Mouse (Mus musculus) kidney, adult 18-20 months (tissue): ENCODE measurements around the gene Neurod4.
"Not testable (repeated sequence)": the region's sequence is repeated elsewhere in the genome, so short reads cannot be mapped to it uniquely, and the experiment has no call there.

Experiments used
- DNase-seq: peaks from one replicate; pipeline ENCODE4 v3.0.0; 2021

The Neurod4 gene

GRCm38 (mm10) chr10:130280066-130280465 lies at the start of gene Neurod4:
Gene Neurod4, minus strand, starts transcription at chr10:130280240.
- no peak for DNase-seq

GRCm38 (mm10) chr10:130324243-130324642 lies 44.2 kb upstream of the Neurod4 start:
- DNase-seq, result no peak

- DNase-seq, result no peak
These were observed 42.6 kb upstream of the Neurod4 start, which contains the start of gene Tespa1 for GRCm38 (mm10) chr10:130322637-130323036. Gene Tespa1, plus strand, starts transcription at chr10:130322870.

- no peak for DNase-seq
These were observed 42.0 kb upstream of the Neurod4 start for GRCm38 (mm10) chr10:130322062-130322461.

- DNase-seq, result no peak
These were observed 40.7 kb upstream of the Neurod4 start for GRCm38 (mm10) chr10:130320715-130321114.

- DNase-seq, result no peak
These were observed 38.7 kb upstream of the Neurod4 start for GRCm38 (mm10) chr10:130318720-130319119.

- DNase-seq, result no peak
These were observed 35.8 kb upstream of the Neurod4 start for GRCm38 (mm10) chr10:130315846-130316245.

- DNase-seq, result no peak
These were observed 34.2 kb upstream of the Neurod4 start for GRCm38 (mm10) chr10:130314110-130314829.

GRCm38 (mm10) chr10:130313531-130313930 lies 33.5 kb upstream of the Neurod4 start:
- DNase-seq, result no peak

GRCm38 (mm10) chr10:130311534-130312227 lies 31.6 kb upstream of the Neurod4 start:
- no peak for DNase-seq

GRCm38 (mm10) chr10:130304138-130304537 lies 24.1 kb upstream of the Neurod4 start:
- not testable (repeated sequence) for DNase-seq

GRCm38 (mm10) chr10:130298748-130299147 lies 18.7 kb upstream of the Neurod4 start:
- DNase-seq, result not testable (repeated sequence)

GRCm38 (mm10) chr10:130293741-130294408 lies 13.8 kb upstream of the Neurod4 start:
- no peak for DNase-seq

GRCm38 (mm10) chr10:130288007-130288406 lies 8.0 kb upstream of the Neurod4 start:
- no peak for DNase-seq

GRCm38 (mm10) chr10:130287201-130287600 lies 7.2 kb upstream of the Neurod4 start:
- DNase-seq, result no peak

GRCm38 (mm10) chr10:130281982-130282449 lies 2.0 kb upstream of the Neurod4 start:
- DNase-seq, result no peak

GRCm38 (mm10) chr10:130276496-130276895 lies 3.5 kb downstream of the Neurod4 start:
- DNase-seq, result no peak

GRCm38 (mm10) chr10:130275759-130276158 lies 4.3 kb downstream of the Neurod4 start:
- no peak for DNase-seq

- no peak for DNase-seq
These were observed 16.8 kb downstream of the Neurod4 start for GRCm38 (mm10) chr10:130263203-130263602.

- DNase-seq, result no peak
These were observed 20.6 kb downstream of the Neurod4 start for GRCm38 (mm10) chr10:130259483-130259882.

GRCm38 (mm10) chr10:130244271-130244670 lies 35.8 kb downstream of the Neurod4 start:
- DNase-seq, result no peak

- no peak for DNase-seq
These were observed 41.5 kb downstream of the Neurod4 start for GRCm38 (mm10) chr10:130238318-130239209.
